Mouse (Mus musculus) small intestine, adult 2 months (tissue): ENCODE results near the gene Grasp. TPM values are rescaled to one million over a fixed set of nuclear protein-coding genes. Genes with fewer than 3 reads are reported as not detected.

Experiments used
- H3K27ac ChIP-seq: fragments of 200-500 bp; 2 replicates; pipeline ENCODE4 v1.5.1; 2012; ENCODE audit warnings: low read depth, low read length, control low read depth, inconsistent platforms; ENCODE audit not compliant: insufficient read depth
- H3K27me3 ChIP-seq: fragments of 200-500 bp; 2 replicates; pipeline ENCODE4 v1.6.1; 2012; ENCODE audit warnings: mild to moderate bottlenecking, moderate library complexity, low read length, inconsistent platforms; ENCODE audit not compliant: control insufficient read depth, insufficient read depth
- H3K36me3 ChIP-seq: fragments of 200-500 bp; 2 replicates; pipeline ENCODE4 v1.6.1; 2012; ENCODE audit warnings: mild to moderate bottlenecking, low read length, control low read depth, inconsistent platforms; ENCODE audit not compliant: control insufficient read depth, insufficient read depth
- H3K4me1 ChIP-seq: fragments of 200-500 bp; 2 replicates; pipeline ENCODE4 v1.6.1; 2012; ENCODE audit warnings: low read length, inconsistent platforms, mixed read lengths; ENCODE audit not compliant: control insufficient read depth, insufficient read depth, insufficient read length
- H3K4me3 ChIP-seq: fragments of 200-500 bp; 2 replicates; pipeline ENCODE4 v1.5.1; 2012; ENCODE audit warnings: low read depth, mild to moderate bottlenecking, control low read depth, inconsistent platforms, low read length, moderate library complexity
- CTCF ChIP-seq: fragments of 200-500 bp; IDR thresholded peaks from 2 replicates; pipeline ENCODE4 v1.5.1; 2012; ENCODE audit warnings: low read depth, mild to moderate bottlenecking, control low read depth, inconsistent platforms, low read length, moderate library complexity, mixed read lengths; ENCODE audit not compliant: insufficient replicate concordance, insufficient read length; ENCODE audit errors: extremely low read depth
- POLR2A ChIP-seq: fragments of 200-500 bp; IDR thresholded peaks from 2 replicates; pipeline ENCODE4 v1.6.1; 2012; ENCODE audit warnings: low read depth, mild to moderate bottlenecking, control low read depth, inconsistent platforms, low read length, moderate library complexity
- WGBS: fragments of 180-500 bp; shearing (Covaris S2); methylation state at CpG from one replicate; pipeline ENCODE4 v1.1.7; 2018; 5-methylcytosine and 5-hydroxymethylcytosine counted together
- polyA plus RNA-seq: library from polyadenylated mRNA; depleted of rRNA; stranded (reverse); fragments of >200 nt; gene quantifications from 2 replicates; pipeline ENCODE4 v1.2.3, GENCODE M21; 2012

The Grasp gene
- polyA plus RNA-seq, 1 experiment = 7.3 TPM

GRCm38 (mm10) chr15:101233641-101234275, 9.8 kb downstream of the Grasp start:
- peak overlapping the region; percentile 98 for H3K27ac ChIP-seq
- no peaks in the 10 kb centered on the region for H3K36me3 ChIP-seq
- no peaks in the 10 kb centered on the region for H3K27me3 ChIP-seq
- peaks cover 36% of the 10 kb centered on the region for H3K4me1 ChIP-seq
- WGBS = 14% methylated on average over 11 of the region's 11 CpGs
- TF ChIP-seq POLR2A (peak; percentile 41; the same call in 1 of the 2 replicates), CTCF (no peak)
- H3K4me3 ChIP-seq = no peak overlapping the region

GRCm38 (mm10) chr15:101234611-101235341, 10.8 kb downstream of the Grasp start:
- H3K27ac ChIP-seq = peak overlapping the region; percentile 98
- H3K36me3 ChIP-seq = no peaks in the 10 kb centered on the region
- peak overlapping the region; percentile 13; the same call in 1 of the 2 replicates for H3K4me3 ChIP-seq
- TF ChIP-seq CTCF (no peak), POLR2A (no peak)
- WGBS = 18% methylated on average over 10 of the region's 10 CpGs
- H3K4me1 ChIP-seq = peaks cover 29% of the 10 kb centered on the region
- H3K27me3 ChIP-seq = no peaks in the 10 kb centered on the region

DNA sequence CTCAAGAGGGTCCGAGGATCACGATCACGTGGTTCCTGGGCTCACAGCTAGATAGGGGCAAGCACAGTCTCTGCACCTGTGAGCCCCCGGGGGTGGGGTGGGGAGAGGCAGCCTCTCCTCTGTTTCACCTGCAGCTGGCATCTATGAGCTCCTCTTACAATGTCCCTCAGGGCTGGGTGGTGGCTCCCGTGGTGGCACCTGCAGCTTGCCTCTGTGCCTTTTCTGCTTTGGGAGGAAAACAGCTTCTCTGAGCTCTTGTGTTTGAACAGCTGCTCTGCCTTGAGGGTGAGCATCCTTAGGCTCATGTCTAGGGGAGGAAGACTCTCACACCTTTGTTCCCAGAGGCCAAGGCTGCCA, 11.3 kb downstream of the Grasp start:
- peak overlapping the region; percentile 78 for H3K27ac ChIP-seq
- peak overlapping the region; percentile 13; the same call in 1 of the 2 replicates for H3K4me3 ChIP-seq
- no peaks in the 10 kb centered on the region for H3K27me3 ChIP-seq
- WGBS = 12% methylated on average over 5 of the region's 5 CpGs
- H3K36me3 ChIP-seq = no peaks in the 10 kb centered on the region
- peaks cover 29% of the 10 kb centered on the region for H3K4me1 ChIP-seq
- TF ChIP-seq CTCF = no peak
- TF ChIP-seq POLR2A = no peak

- H3K27ac ChIP-seq = peak overlapping the region; percentile 78
These were observed 11.8 kb downstream of the Grasp start for GRCm38 (mm10) chr15:101235728-101236327.

DNA sequence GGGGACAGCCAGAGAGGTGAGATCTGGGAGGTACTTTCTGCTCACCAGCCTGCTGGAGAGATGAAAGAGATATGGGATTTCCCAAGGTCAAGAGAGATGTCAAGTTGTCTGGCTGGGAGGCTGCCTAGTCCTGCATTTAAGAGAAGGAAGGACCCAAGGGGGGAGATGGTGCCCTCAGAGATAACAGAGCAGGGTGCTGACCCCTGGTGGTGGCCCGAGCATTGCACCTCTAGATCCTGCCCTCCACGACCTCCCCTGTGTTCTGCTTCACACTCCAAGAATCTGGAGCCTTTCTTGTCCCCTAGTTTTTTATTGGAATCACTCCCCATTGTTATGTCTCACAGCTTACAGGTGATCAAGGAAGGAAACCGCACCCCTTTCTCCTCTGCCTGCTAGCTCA, 12.9 kb downstream of the Grasp start:
- no peak overlapping the region for H3K27ac ChIP-seq
- 6% methylated on average over 3 of the region's 3 CpGs for WGBS
- TF ChIP-seq POLR2A (no peak), CTCF (peak; percentile 91)
- H3K4me1 ChIP-seq = peaks cover 25% of the 10 kb centered on the region
- no peaks in the 10 kb centered on the region for H3K36me3 ChIP-seq
- no peak overlapping the region for H3K4me3 ChIP-seq
- H3K27me3 ChIP-seq = no peaks in the 10 kb centered on the region

More at GRCm38 (mm10) chr15:101235728-101236327, 11.8 kb downstream of the Grasp start:
- Histone ChIP-seq H3K4me3 (peak overlapping the region; percentile 13), H3K36me3 (no peaks in the 10 kb centered on the region), H3K4me1 (peaks cover 29% of the 10 kb centered on the region), H3K27me3 (no peaks in the 10 kb centered on the region)
- TF ChIP-seq POLR2A (no peak), CTCF (no peak)
- WGBS = 11% methylated on average over 12 of the region's 12 CpGs

GRCm38 (mm10) chr15:101238885-101239511, 15.0 kb downstream of the Grasp start:
- Histone ChIP-seq H3K36me3 (no peaks in the 10 kb centered on the region), H3K4me1 (peaks cover 17% of the 10 kb centered on the region), H3K4me3 (no peak overlapping the region), H3K27me3 (no peaks in the 10 kb centered on the region), H3K27ac (no peak overlapping the region)
- TF ChIP-seq CTCF = peak; percentile 70
- TF ChIP-seq POLR2A = no peak
- WGBS = 6% methylated on average over 28 of the region's 28 CpGs

- 65% methylated on average over 8 of the region's 8 CpGs for WGBS
- Histone ChIP-seq H3K27me3 (no peaks in the 10 kb centered on the region), H3K4me1 (peaks cover 12% of the 10 kb centered on the region), H3K36me3 (no peaks in the 10 kb centered on the region), H3K4me3 (no peak overlapping the region), H3K27ac (no peak overlapping the region)
- no peak for TF ChIP-seq CTCF
- no peak for TF ChIP-seq POLR2A
These were observed 15.8 kb downstream of the Grasp start for GRCm38 (mm10) chr15:101239821-101240220.
